Mouse (Mus musculus) heart, adult 2 months (tissue): ENCODE data around the gene Actl11.

ENCODE experiments used
- CTCF ChIP-seq: fragments of 200-600 bp; IDR thresholded peaks from 2 replicates; pipeline ENCODE4 v1.8.1; 2022; ENCODE audit warnings: antibody characterized with exemption, mild to moderate bottlenecking, moderate library complexity
- POLR2A ChIP-seq: fragments of 200-500 bp; IDR thresholded peaks from 2 replicates; pipeline ENCODE4 v1.6.1; 2011; ENCODE audit warnings: mild to moderate bottlenecking, low read depth, low read length, control low read depth; ENCODE audit not compliant: insufficient read depth

DNA sequence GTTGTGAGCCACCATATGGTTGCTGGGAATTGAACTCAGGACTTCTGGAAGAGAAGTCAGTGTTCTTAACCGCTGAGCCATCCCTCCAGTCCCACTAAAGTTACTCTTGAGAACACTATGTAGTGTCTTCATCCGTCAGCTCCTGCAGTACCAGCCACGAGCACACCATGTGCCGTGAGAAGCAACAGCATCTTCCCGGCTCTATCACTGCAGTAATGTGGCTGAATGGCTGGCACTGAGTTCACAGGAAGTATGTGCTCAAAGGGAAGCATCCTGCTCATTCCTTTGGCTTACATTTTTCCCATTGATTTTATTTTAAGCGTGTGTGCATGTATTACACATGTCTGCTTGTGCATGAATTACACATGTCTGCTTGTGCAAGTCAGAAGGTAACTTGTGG lies 39.2 kb downstream of the Actl11 start:
- TF ChIP-seq CTCF (no peak), POLR2A (no peak)
